Mouse (Mus musculus) brown adipose tissue, adult 24 weeks (tissue): ENCODE measurements around the gene Lbx2. TPM values are rescaled to one million over a fixed set of nuclear protein-coding genes. Genes with fewer than 3 reads are reported as not detected.

Experiments
- H3K27ac ChIP-seq: fragments of 200-500 bp; replicated peaks from 2 replicates; pipeline ENCODE4 v1.5.1; 2012; ENCODE audit warnings: low read depth, mild to moderate bottlenecking, low read length
- H3K4me1 ChIP-seq: fragments of 200-500 bp; 2 replicates; pipeline ENCODE4 v1.6.1; 2012; ENCODE audit warnings: low read length, mixed read lengths; ENCODE audit not compliant: control insufficient read depth, insufficient read depth, insufficient read length
- H3K4me3 ChIP-seq: fragments of 200-500 bp; 2 replicates; pipeline ENCODE4 v1.5.1; 2012; ENCODE audit warnings: low read depth, mild to moderate bottlenecking, low read length, moderate library complexity; ENCODE audit not compliant: insufficient read depth
- polyA plus RNA-seq: library from polyadenylated mRNA; stranded (reverse); fragments of >200 nt; gene quantifications from 2 replicates; pipeline ENCODE4 v1.2.4, GENCODE M21; 2012; ENCODE audit not compliant: missing spikeins, insufficient read depth, insufficient read length

Gene Lbx2
- polyA plus RNA-seq, 1 experiment: not detected

- Histone ChIP-seq H3K4me1 (no peaks in the 10 kb centered on the region; the same call in 1 of the 2 replicates), H3K27ac (no peak overlapping the region), H3K4me3 (no peak overlapping the region)
Observed at GRCm38 (mm10) chr6:83066441-83066840, 19.7 kb upstream of the Lbx2 start.

- H3K4me3 ChIP-seq: no peak overlapping the region
- H3K4me1 ChIP-seq: no peaks in the 10 kb centered on the region; the same call in 1 of the 2 replicates
- H3K27ac ChIP-seq: no peak overlapping the region
Observed at GRCm38 (mm10) chr6:83068221-83068620, 17.9 kb upstream of the Lbx2 start.

GRCm38 (mm10) chr6:83068706-83069487, 17.3 kb upstream of the Lbx2 start:
- peak overlapping the region; percentile 28 for H3K4me3 ChIP-seq
- H3K27ac ChIP-seq: no peak overlapping the region
- H3K4me1 ChIP-seq: no peaks in the 10 kb centered on the region; the same call in 1 of the 2 replicates

DNA sequence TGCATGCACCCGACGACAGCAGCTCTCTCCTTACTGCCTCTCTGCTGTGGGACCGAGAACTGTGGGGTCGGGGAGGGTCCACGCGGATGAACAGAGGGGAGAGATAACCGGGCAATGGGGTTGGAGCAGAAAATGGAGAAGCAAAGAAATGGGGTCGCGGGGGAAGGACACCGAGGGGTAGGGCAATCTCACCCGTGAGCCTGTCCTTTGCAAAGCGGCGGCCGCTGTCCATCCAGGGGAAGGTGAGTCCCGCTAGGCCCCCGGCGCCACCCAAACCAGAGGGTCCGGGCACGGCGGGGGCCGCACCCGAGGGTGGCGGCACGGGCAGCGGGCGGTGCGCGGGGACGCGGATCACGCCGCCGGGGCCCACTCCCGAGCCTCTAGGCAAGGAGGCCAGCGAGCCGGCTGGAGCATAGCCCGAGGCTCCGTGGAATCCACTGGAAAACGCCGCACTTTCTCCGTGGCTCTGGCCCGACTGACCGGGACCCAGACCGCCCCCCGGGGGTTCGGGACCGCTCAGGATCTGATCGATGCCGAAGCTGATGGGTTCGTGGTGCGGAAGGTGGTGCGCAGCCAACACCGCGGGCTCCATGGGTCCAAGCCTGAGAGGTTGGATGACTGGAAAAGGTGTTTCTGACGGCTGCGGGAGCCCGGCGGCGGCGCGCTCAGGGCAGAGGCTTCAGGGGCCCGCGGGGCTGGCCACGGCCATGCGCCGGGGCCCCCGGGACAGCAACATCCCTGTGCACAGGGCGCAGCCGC, 16.5 kb upstream of the Lbx2 start:
- Histone ChIP-seq H3K27ac (no peak overlapping the region), H3K4me3 (peak overlapping the region; percentile 28), H3K4me1 (no peaks in the 10 kb centered on the region; the same call in 1 of the 2 replicates)

DNA sequence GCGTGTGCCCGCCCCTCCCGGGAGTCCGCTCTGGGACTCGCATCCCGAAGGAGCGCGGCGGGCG, 16.1 kb upstream of the Lbx2 start, which contains the start of gene Tlx2:
TSS of gene Tlx2 (minus strand) at position 47 of the 64 bp plus-strand sequence.
- H3K27ac ChIP-seq: no peak within 1 kb of the TSS
- peak within 1 kb of the TSS; percentile 28 for H3K4me3 ChIP-seq
- no peaks in the 10 kb centered on the region; the same call in 1 of the 2 replicates for H3K4me1 ChIP-seq

- no peaks in the 10 kb centered on the region; the same call in 1 of the 2 replicates for H3K4me1 ChIP-seq
- H3K4me3 ChIP-seq: no peak overlapping the region
- H3K27ac ChIP-seq: no peak overlapping the region
Observed at GRCm38 (mm10) chr6:83070311-83071219, 15.6 kb upstream of the Lbx2 start.

- Histone ChIP-seq H3K4me3 (no peak overlapping the region), H3K4me1 (no peaks in the 10 kb centered on the region; the same call in 1 of the 2 replicates), H3K27ac (no peak overlapping the region)
Observed at GRCm38 (mm10) chr6:83071220-83071619, 14.9 kb upstream of the Lbx2 start.

GRCm38 (mm10) chr6:83074979-83075378, 11.2 kb upstream of the Lbx2 start:
- Histone ChIP-seq H3K27ac (no peak overlapping the region), H3K4me3 (no peak overlapping the region), H3K4me1 (peaks cover 3% of the 10 kb centered on the region; the same call in 1 of the 2 replicates)

DNA sequence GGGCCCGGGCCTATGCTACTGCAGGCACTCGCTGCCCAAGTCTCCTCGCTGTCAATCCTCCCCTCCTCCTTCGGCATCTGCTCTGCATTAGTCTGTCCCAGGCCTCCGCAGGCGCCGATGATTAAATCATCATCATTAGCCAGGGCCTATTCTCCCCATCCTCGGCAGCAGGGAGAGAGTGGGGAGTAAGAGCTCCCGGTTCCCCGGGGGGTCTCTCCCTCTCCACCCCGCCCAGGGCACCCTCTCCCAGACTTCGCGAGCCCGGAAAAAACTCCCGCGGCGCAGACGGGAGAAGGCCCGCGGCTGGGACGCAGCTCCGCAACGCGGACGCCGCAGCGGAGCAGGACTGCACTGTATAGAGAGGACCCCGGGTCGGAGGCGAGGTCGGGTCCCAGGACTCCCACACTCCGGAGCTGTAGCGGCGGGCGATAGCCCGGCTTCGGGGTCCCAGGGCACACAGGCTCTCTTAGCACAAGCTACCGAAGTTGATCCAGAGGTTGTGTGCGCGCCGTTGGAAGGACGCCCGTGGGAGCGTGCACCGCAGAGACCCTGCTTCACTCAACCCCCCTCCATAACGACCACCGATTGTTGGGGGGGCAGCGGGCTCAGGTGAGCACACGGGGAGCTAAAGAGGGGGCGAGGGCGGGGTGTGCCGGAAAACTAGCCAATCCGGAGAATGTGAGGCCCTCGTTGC, 8.4 kb upstream of the Lbx2 start, which contains the start of gene Pcgf1:
TSS of gene Pcgf1 (plus strand) at position 240 of the 694 bp plus-strand sequence.
- H3K27ac ChIP-seq: peak within 1 kb of the TSS; percentile 98
- peaks cover 3% of the 10 kb centered on the region; the same call in 1 of the 2 replicates for H3K4me1 ChIP-seq
- H3K4me3 ChIP-seq: peak within 1 kb of the TSS; percentile 90

DNA sequence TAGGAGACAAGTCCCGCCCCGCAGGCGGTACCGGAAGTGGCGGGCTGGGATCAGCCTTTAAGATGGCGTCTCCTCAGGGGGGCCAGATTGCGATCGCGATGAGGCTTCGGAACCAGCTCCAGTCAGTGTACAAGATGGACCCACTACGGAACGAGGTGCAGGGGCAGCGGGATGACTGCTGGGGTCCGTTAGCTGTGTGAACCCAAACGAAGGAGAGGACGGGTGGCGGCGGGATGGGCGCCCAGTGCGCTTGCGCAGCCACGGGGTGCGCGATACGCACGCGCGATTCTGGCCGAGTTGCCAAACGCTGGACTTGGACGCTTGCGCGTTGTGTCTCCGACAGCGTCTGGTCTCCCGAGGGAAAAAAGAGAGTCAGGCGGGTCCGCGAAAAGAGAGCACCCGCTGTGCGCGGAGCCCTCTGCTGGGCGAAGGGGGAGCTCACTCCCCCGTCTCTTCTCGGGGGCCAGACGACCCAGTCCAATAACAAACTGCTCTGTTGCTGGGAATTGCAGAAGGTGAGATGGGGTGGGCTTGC, 7.8 kb upstream of the Lbx2 start:
- peak overlapping the region; percentile 90 for H3K4me3 ChIP-seq
- peaks cover 3% of the 10 kb centered on the region; the same call in 1 of the 2 replicates for H3K4me1 ChIP-seq
- H3K27ac ChIP-seq: peak overlapping the region; percentile 98

DNA sequence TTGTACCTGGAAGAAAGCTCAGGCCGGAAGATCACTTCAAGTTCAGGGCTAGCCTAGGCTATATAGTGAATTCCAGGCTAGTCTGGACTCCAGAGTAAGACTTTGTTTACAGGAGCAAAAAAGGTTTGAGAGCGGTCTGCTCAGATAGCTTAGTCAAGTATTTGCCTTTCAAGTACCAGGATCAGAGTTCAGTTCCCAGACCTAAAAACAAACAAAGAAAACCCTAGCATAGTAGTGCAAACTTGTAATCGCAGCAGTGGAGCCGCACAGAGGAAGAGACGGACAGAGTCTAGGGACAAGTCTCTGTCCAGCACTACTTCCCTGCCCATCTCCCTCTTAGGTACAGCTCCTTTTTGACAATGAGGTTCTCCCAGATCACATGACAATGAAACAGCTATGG, 6.0 kb upstream of the Lbx2 start:
- Histone ChIP-seq H3K4me3 (no peak overlapping the region), H3K4me1 (peaks cover 3% of the 10 kb centered on the region; the same call in 1 of the 2 replicates), H3K27ac (no peak overlapping the region)

DNA sequence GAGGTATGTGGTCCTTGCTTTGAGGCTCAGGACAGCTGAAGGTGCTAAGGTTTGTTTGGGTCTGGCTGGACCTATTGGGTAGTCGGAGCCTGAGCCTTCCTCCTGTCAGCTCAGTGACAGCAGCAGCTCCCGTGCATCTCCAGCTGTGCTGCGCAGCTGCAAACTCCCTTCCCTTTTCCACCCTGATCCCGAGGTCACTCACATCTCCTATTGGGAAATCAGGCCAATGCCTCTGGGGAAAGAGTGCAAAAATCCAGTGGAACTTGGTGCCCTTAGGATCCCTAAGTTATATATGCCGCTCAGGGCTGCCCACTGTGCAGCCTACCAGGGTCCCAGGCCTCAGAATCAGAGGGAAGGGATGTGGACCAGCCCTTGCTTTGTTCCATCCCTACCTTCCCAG, 2.7 kb upstream of the Lbx2 start:
- Histone ChIP-seq H3K4me1 (no peaks in the 10 kb centered on the region), H3K27ac (no peak overlapping the region), H3K4me3 (no peak overlapping the region)

DNA sequence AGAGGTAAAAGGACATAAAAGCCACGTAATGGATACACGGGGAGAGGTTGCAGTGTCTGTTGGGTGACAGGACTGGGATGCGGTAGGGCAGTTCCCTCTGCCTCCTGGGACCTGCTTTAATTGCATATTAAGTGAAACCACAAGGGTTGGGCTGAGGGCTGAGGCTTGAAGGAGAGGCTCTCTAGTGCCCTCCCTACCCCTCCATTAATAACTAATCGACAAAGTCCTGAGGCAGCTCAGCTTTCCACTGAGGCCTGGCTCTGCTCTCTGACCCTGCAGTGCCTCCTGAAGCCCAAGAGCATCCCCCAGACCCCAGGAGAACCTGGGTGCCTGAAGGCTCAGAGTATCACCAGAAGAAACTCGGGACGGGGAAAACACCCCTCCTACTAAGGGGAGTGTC, 1.7 kb upstream of the Lbx2 start:
- H3K27ac ChIP-seq: no peak overlapping the region
- H3K4me1 ChIP-seq: no peaks in the 10 kb centered on the region
- no peak overlapping the region for H3K4me3 ChIP-seq

- peak overlapping the region; percentile 60 for H3K4me3 ChIP-seq
- H3K4me1 ChIP-seq: no peaks in the 10 kb centered on the region
- peak overlapping the region; percentile 81 for H3K27ac ChIP-seq
Observed at GRCm38 (mm10) chr6:83087205-83087925, 1.2 kb downstream of the Lbx2 start.
